Mouse (Mus musculus) midbrain, embryonic 12.5 days (tissue): ENCODE results near the gene Gcm1. TPM values are rescaled to one million over a fixed set of nuclear protein-coding genes. Genes with fewer than 3 reads are reported as not detected.

ENCODE experiments used
- polyA plus RNA-seq: library from polyadenylated mRNA; unstranded; fragments of >200 nt; fragmentation: Nextera tagmentation; extraction: Ambion mirVana; gene quantifications from 2 replicates; pipeline ENCODE4 v1.2.1, GENCODE M21; 2016

Gcm1 gene
- polyA plus RNA-seq, 1 experiment from 2014 or later: 0.14 TPM

Other genes starting within 250 kb of the Gcm1 start
- 67.0 and 69.3 TPM in 2 replicates for gene Elovl5, start 134.6 kb upstream of the Gcm1 start, polyA plus RNA-seq
- 34.7 and 39.7 TPM in 2 replicates for gene Fbxo9, start 57.1 kb downstream of the Gcm1 start, polyA plus RNA-seq
- 40.1 and 43.3 TPM in 2 replicates for gene Ick, start 57.3 kb downstream of the Gcm1 start, polyA plus RNA-seq
- 20.3 and 24.3 TPM in 2 replicates for gene Gsta4, start 130.8 kb downstream of the Gcm1 start, polyA plus RNA-seq
- not detected in 2 replicates for gene Gsta1, start 178.7 kb downstream of the Gcm1 start, polyA plus RNA-seq
- gene Gm3776, start 205.2 kb downstream of the Gcm1 start, polyA plus RNA-seq: not detected in 2 replicates
- not detected in 2 replicates for gene Gm10639, start 238.0 kb downstream of the Gcm1 start, polyA plus RNA-seq